Mouse (Mus musculus) embryonic facial prominence, embryonic 10.5 days (tissue): ENCODE data around the gene Plekhg1. TPM values are rescaled to one million over a fixed set of nuclear protein-coding genes. Genes with fewer than 3 reads are reported as not detected.
A peak's percentile ranks its signal among the peaks of the same experiment; 100 is the strongest.

Experiments
- DNase-seq: peaks from one replicate; pipeline ENCODE4 v3.0.0-alpha.2; 2017; ENCODE audit warnings: low spot score
- H3K27ac ChIP-seq: fragments of 300-500 bp; sonication (generic); replicated peaks from 2 replicates; pipeline ENCODE4 v1.5.1; 2016; ENCODE audit warnings: mild to moderate bottlenecking
- H3K27me3 ChIP-seq: fragments of 300-500 bp; sonication (generic); replicated peaks from 2 replicates; pipeline ENCODE4 v1.6.1; 2016; ENCODE audit warnings: low read depth, mild to moderate bottlenecking; ENCODE audit not compliant: poor library complexity, severe bottlenecking
- H3K36me3 ChIP-seq: fragments of 300-500 bp; sonication (generic); replicated peaks from 2 replicates; pipeline ENCODE4 v1.6.1; 2016; ENCODE audit warnings: mild to moderate bottlenecking, moderate library complexity
- H3K4me1 ChIP-seq: fragments of 300-500 bp; sonication (generic); 2 replicates; pipeline ENCODE4 v1.6.1; 2016
- H3K4me3 ChIP-seq: fragments of 300-500 bp; sonication (generic); 2 replicates; pipeline ENCODE4 v1.5.1; 2016; ENCODE audit warnings: mild to moderate bottlenecking, moderate library complexity
- H3K9me3 ChIP-seq: fragments of 300-500 bp; sonication (generic); 2 replicates; pipeline ENCODE4 v1.6.1; 2016; ENCODE audit warnings: mild to moderate bottlenecking
- WGBS: fragments of 180-500 bp; shearing (Covaris S2); methylation state at CpG from one replicate; pipeline ENCODE4 v1.1.7; 2016; 5-methylcytosine and 5-hydroxymethylcytosine counted together
- polyA plus RNA-seq: library from polyadenylated mRNA; unstranded; fragments of >200 nt; fragmentation: Nextera tagmentation; extraction: Ambion mirVana; gene quantifications from 2 replicates; pipeline ENCODE4 v1.2.1, GENCODE M21; 2016

Gene Plekhg1
- polyA plus RNA-seq, 1 experiment from 2014 or later, result 14.4 TPM

DNA sequence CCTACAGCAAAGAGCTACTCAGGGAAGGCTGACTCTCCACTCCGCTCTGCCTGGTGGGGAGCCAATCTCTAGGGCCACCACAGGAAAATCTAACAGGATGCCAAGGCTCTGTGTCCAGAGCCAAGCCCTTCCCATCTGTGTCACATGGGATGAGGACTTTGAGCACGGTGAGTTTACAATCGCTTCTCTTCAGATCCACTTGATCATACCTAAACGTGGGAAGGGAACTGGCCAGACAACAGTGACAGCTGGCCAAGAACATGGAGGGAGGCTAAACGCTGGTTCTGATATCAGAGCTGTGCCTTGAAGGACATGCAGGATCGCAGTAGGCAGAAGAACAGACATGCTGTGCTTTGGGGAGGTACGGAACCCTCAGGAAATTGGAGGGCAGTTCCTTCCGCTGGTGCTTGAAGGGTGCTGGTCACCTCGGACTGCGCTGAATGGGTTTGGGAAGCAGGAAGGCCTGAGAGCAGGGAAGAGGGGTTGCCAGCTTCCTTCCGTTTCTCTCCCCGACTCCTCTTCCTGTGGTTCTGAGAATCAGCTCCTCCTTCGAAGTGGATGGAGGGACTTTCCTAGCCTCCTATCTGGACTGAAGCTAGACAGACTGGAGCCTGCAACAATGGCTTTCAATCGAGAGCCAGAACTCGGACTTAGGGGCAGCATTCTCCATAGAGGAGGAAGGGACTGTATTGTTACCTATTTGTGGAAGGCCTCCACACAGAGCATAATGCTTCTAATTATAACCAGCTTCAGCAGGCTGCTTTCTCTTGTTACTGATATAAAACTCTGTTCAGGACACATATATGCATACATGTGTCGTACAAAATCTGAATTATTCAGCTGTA, 21.9 kb upstream of the Plekhg1 start:
- WGBS, result 78% methylated on average over 16 of the region's 16 CpGs
- Histone ChIP-seq H3K36me3 (no peaks in the 10 kb centered on the region), H3K27ac (peak overlapping the region; percentile 48; the same call in 1 of the 2 replicates), H3K9me3 (no peaks in the 10 kb centered on the region), H3K4me3 (no peak overlapping the region), H3K4me1 (peaks cover 6% of the 10 kb centered on the region), H3K27me3 (no peaks in the 10 kb centered on the region)
- DNase-seq, result no peak

DNA sequence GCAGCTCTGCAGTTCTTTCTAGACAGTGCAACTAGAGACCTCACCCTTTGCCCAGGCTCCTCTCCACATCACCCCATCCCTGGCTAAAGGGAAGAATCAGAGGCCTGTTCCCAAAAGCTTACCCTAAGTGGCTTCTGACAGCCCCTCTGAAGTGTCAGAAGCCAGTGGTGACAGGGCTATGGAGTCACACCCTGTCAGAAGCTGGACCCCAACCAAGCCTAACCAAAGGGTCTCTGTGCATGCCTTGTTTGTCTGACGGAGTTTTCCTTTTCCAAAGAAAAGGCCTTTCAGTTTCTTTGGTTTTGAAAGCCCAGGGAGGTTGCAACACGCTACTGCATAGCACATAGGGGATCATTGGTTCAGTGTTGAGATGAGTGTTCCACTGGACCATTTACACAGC, 19.9 kb upstream of the Plekhg1 start:
- Histone ChIP-seq H3K27ac (no peak overlapping the region), H3K9me3 (no peaks in the 10 kb centered on the region), H3K4me1 (peaks cover 6% of the 10 kb centered on the region), H3K4me3 (no peak overlapping the region), H3K36me3 (no peaks in the 10 kb centered on the region), H3K27me3 (no peaks in the 10 kb centered on the region)
- no peak for DNase-seq
- 78% methylated on average over 2 of the region's 2 CpGs for WGBS

DNA sequence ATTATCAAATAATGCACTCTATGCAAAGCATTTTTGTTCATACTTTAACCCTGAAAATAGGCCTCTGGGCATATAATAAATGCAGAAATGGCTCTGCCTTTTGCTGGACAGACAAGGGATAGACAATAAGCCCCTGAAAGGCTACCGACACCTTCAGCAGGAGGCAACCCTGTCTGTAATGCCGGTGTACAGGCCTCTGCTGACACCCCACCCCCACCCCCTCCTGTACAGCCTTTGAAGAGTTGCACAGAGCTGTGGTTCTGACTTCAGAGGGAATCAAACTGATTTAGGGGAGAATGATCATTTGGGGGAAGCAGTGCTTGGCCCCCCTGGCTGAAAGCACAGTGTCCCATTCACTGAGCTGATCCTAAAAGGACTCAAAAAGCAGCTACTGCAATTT, 17.8 kb upstream of the Plekhg1 start:
- Histone ChIP-seq H3K4me3 (no peak overlapping the region), H3K27me3 (no peaks in the 10 kb centered on the region), H3K36me3 (no peaks in the 10 kb centered on the region), H3K4me1 (peaks cover 6% of the 10 kb centered on the region), H3K9me3 (0 out of 2 replicates have a peak, but pooled peaks cover 2% of the 10 kb centered on the region), H3K27ac (no peak overlapping the region)
- 63% methylated on average over 2 of the region's 2 CpGs for WGBS
- no peak for DNase-seq

DNA sequence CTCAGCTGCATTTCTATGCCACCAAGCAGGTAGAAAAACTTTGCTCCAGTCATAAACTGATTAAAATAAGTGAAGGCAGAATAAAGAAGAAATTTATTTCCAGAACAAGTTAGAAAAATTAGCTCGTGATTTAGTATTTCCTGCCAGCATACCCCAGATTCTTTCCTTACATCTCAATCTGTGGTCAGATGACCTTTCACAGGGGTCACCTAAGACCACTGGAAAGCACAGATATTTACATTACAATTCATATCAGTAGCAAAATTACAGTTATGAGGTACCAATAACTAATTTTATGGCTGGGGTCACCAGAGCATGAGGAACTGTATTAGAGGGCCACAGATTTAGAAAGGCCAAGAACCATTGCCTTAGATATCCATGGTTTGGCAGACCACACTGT, 15.5 kb upstream of the Plekhg1 start:
- no peak overlapping the region for H3K4me3 ChIP-seq
- no peak overlapping the region for H3K27ac ChIP-seq
- no peaks in the 10 kb centered on the region for H3K27me3 ChIP-seq
- no peak for DNase-seq
- H3K9me3 ChIP-seq, result 0 out of 2 replicates have a peak, but pooled peaks cover 4% of the 10 kb centered on the region
- H3K36me3 ChIP-seq, result no peaks in the 10 kb centered on the region
- H3K4me1 ChIP-seq, result peaks cover 9% of the 10 kb centered on the region
- WGBS, result 75% methylated on average over 1 of the region's 1 CpGs

DNA sequence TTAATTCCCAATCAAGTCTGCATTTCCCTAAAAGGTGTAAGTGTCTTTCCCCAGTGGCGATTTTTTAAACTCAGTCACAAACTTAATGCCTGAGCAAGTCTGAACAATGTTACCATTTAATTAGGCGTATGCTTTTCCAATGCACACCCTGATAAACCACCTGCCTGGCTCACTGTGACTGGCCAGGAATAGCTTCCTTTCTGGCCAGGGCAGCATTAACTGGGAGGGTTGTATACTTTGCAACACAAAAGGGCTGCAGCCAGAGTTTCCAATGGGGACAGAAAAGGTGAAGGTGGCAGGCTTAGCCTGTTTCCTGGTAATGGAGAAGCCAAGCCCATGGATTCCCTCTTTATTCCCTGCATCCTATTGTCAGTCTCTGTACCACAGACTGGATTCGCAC, 10.5 kb upstream of the Plekhg1 start:
- H3K4me3 ChIP-seq, result no peak overlapping the region
- no peak for DNase-seq
- H3K36me3 ChIP-seq, result no peaks in the 10 kb centered on the region
- 51% methylated on average over 3 of the region's 3 CpGs for WGBS
- peaks cover 20% of the 10 kb centered on the region for H3K4me1 ChIP-seq
- no peaks in the 10 kb centered on the region for H3K27me3 ChIP-seq
- H3K9me3 ChIP-seq, result 0 out of 2 replicates have a peak, but pooled peaks cover 4% of the 10 kb centered on the region
- peak overlapping the region; percentile 62; the same call in 1 of the 2 replicates for H3K27ac ChIP-seq

DNA sequence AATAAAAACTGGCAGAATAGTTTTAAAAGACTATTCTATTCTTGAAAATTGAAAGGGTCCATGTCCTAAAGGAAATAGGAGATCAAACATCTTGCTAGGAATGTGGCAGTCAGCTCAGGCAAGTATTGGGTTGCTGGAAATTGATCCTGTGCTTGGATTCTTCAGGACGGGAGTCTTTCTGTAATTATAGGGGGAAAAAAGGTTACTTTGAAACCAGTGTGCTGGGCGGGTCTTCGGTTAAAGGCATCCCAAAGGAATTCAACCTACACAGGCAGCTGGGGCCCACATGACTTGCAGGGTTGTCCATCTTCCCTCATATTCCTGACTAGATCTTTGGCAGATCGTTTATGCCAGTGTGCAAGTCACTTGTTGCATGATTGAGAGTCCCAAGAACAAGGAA, 9.8 kb upstream of the Plekhg1 start:
- DNase-seq, result peak; percentile 74
- Histone ChIP-seq H3K27ac (no peak overlapping the region), H3K9me3 (0 out of 2 replicates have a peak, but pooled peaks cover 4% of the 10 kb centered on the region), H3K4me1 (peaks cover 20% of the 10 kb centered on the region), H3K4me3 (no peak overlapping the region), H3K27me3 (no peaks in the 10 kb centered on the region), H3K36me3 (no peaks in the 10 kb centered on the region)
- WGBS, result 13% methylated on average over 4 of the region's 4 CpGs

DNA sequence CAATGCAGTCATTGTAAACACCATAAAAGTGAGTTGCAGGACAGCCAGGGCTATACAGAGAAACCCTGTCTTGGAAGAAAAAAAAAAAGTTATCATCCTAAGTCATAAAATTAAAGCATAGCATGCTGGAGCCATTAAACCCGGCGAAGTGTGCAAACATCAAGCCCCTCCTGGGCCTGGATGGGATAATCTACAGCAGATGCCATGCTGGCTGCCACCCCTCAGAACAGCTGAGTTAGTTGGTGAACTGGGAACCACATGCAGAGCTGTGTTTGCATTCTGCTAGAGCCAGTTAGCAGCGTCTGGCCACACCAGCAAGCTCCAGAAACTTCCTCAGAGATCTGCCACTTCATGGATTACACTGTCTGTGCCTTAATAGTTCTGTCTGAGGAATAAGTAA, 3.1 kb upstream of the Plekhg1 start:
- no peak overlapping the region for H3K27ac ChIP-seq
- H3K27me3 ChIP-seq, result no peaks in the 10 kb centered on the region
- no peaks in the 10 kb centered on the region for H3K36me3 ChIP-seq
- no peak overlapping the region for H3K4me3 ChIP-seq
- peaks cover 22% of the 10 kb centered on the region for H3K4me1 ChIP-seq
- DNase-seq, result peak; percentile 43
- no peaks in the 10 kb centered on the region for H3K9me3 ChIP-seq
- WGBS, result 37% methylated on average over 3 of the region's 3 CpGs

DNA sequence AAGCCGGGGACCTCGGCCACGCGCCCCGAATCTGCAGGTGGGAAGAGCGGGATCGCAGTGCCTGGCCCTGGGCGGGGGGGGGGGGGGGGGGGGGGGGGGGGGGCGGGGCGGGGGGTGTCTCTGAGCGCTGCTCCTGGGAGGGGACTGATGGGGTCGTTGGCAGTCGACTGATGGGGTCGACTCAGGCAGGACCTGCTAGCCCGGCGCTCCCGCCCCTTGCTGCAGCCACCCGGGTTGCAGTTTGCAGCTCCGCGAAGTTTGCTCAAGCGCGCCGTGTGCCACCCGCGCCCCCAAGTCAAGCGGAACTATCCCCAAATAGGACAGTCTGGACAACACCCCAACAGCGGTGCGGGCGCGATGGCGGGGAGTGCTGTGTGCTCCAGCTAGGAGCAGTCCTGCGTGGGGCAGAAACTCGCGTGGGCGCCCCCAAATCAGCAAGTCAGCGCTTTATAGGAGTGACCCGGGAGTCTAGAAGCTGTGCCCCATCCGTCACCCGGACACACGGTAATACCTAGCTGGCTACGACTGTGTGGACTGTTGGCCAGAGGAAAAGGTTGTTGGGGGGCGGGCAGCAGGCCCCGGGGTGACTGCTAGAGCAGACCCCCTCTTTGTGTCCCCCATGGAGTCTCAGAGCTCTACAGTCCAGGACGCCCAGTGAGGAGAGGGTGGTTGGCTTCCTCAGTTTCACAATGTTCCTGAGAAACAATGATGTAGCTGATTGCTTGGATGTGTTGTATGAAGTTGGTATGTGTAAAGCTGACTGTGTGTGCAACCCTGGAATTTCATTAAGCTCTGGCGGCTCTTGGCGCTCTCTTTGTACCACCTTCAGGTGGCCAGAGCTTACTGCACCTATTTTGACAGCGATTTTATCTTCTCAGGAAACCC, 582 bp downstream of the Plekhg1 start:
- Histone ChIP-seq H3K4me1 (peaks cover 33% of the 10 kb centered on the region), H3K27ac (peak overlapping the region; percentile 91), H3K4me3 (peak overlapping the region; percentile 82), H3K36me3 (no peaks in the 10 kb centered on the region), H3K9me3 (no peaks in the 10 kb centered on the region), H3K27me3 (no peaks in the 10 kb centered on the region)
- DNase-seq, result peak; percentile 83
- under 1% methylated on average over 39 of the region's 47 CpGs for WGBS

DNA sequence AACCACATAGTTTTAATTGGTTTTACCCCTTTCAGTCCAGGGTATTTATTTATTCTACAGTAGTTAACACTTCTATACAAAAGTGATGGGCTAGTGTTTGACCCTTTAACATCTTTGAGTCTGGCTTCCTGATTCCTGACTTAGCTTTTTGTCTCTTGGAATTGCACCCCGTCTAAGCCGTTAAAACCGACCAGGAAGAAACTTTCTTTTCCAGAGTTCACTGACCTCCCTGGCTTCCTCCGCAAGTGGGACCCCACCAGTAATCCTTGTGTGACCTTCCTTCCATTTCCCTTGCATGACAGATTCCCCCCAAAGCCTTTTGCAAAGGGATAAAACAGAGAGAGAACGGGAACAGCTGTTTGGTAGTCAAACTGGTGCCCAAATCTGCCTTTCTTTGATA, 1.6 kb downstream of the Plekhg1 start:
- Histone ChIP-seq H3K4me3 (peak overlapping the region; percentile 82), H3K36me3 (no peaks in the 10 kb centered on the region), H3K27me3 (no peaks in the 10 kb centered on the region), H3K27ac (no peak overlapping the region), H3K9me3 (no peaks in the 10 kb centered on the region), H3K4me1 (peaks cover 36% of the 10 kb centered on the region)
- no peak for DNase-seq
- WGBS, result 6% methylated on average over 5 of the region's 5 CpGs

DNA sequence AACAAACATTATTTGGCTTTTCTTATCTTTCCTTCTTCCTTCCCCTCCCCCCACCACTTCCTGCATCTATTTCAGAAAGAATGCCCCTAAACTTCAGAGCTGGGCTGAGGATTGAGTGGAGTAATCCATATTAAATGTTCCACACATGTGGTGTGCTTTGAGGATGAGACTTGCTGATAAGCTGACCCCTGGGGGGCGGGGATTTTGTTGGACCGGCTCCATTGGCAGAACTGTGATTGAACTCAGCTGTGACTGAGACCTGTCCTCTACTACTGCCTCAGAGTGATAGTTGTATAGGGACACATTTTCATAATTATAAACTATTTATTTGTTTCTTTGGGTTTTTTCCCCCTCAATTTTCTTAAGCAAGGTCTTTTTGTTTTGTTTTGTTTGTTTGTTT, 2.9 kb downstream of the Plekhg1 start:
- Histone ChIP-seq H3K4me3 (no peak overlapping the region), H3K36me3 (no peaks in the 10 kb centered on the region), H3K4me1 (peaks cover 34% of the 10 kb centered on the region), H3K27ac (no peak overlapping the region), H3K9me3 (no peaks in the 10 kb centered on the region), H3K27me3 (no peaks in the 10 kb centered on the region)
- WGBS, result 42% methylated on average over 2 of the region's 2 CpGs
- no peak for DNase-seq

DNA sequence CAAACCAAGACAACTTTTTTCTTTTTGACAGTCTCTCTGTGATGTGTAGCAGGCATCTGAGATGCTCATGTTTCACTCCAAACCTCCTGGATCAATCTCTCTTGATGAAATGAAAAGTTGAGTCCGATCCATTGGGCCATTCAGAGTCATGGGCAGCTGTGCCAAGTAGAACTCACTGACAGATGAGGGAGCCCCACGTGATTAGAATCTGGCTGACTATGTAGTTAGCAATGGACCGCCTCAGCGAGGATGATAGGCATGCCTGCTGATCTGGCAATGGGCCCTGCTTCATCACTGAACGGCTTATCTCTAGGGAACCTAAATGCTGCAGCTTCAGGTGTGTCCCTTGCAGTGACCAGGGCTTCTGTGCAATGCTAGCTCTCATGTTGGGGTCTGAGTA, 3.7 kb downstream of the Plekhg1 start:
- Histone ChIP-seq H3K36me3 (no peaks in the 10 kb centered on the region), H3K4me3 (no peak overlapping the region), H3K27me3 (no peaks in the 10 kb centered on the region), H3K27ac (no peak overlapping the region), H3K4me1 (peaks cover 34% of the 10 kb centered on the region), H3K9me3 (no peaks in the 10 kb centered on the region)
- WGBS, result 86% methylated on average over 5 of the region's 5 CpGs
- no peak for DNase-seq

DNA sequence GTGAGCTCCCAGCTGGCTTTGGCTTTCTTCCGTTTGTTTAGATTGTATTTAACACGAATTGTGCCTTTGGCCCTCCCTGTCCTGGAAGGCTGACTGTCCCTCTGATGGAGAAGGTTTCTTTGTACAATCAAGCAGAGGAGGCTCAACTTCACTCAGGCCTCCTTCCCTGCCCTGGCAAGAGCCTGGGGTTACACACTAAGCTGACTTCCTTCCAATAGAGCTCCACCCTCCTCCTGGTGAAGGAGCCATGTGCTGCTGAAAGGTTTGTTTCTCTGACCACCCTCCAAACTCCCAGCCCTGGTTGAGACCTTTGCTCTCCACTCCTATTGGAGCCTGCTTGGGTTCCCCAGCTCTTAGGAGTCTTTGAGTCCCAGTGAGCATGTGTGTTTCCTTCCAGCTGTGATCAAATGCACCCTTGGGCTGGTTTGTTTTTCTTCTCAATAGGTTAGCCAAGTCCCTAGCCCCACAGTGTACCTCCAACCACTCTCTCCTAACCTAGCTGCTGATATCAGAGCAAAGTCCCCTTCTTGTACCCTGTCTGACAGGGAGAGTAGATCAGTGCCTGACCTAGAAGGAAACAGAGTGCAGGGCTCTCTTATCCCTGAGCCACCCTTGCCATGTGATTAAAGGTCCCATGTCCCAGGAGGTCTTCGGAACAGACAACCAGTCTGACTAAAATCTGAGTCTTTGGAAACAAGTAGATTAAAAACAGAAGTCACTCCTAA, 6.8 kb downstream of the Plekhg1 start:
- Histone ChIP-seq H3K4me1 (peaks cover 20% of the 10 kb centered on the region), H3K27ac (no peak overlapping the region), H3K4me3 (no peak overlapping the region), H3K9me3 (no peaks in the 10 kb centered on the region), H3K36me3 (no peaks in the 10 kb centered on the region), H3K27me3 (no peaks in the 10 kb centered on the region)
- 51% methylated on average over 3 of the region's 3 CpGs for WGBS
- DNase-seq, result no peak
